Mouse (Mus musculus): Measurements from ENCODE around the gene Sec14l3. TPM values are rescaled to one million over a fixed set of nuclear protein-coding genes. Genes with fewer than 3 reads are reported as not detected.

Gene Sec14l3
- polyA plus RNA-seq, 1 experiment from 2014 or later: not detected

GRCm38 (mm10) chr11:4035116-4035892 is 29.3 kb upstream of the Sec14l3 start:
- WGBS: 59% methylated on average over 18 of the region's 18 CpGs
- H3K4me1 ChIP-seq: peaks cover 12% of the 10 kb centered on the region
- no peaks in the 10 kb centered on the region for H3K9me3 ChIP-seq
- peaks cover 29% of the 10 kb centered on the region for H3K27me3 ChIP-seq (replicated peaks)
- no peak overlapping the region for H3K4me2 ChIP-seq
- H3K9ac ChIP-seq: no peak overlapping the region
- H3K27ac ChIP-seq (replicated peaks): no peak overlapping the region
- no peaks in the 10 kb centered on the region for H3K36me3 ChIP-seq
- no peak for ATAC-seq (ENCODE audit: extremely low read depth, insufficient number of reproducible peaks, low FRiP score, low TSS enrichment)
- H3K4me3 ChIP-seq: no peak overlapping the region

- 78% methylated on average over 6 of the region's 6 CpGs for WGBS
Measured at GRCm38 (mm10) chr11:4035916-4036315, 28.7 kb upstream of the Sec14l3 start.

GRCm38 (mm10) chr11:4036365-4037084 is 28.1 kb upstream of the Sec14l3 start:
- Histone ChIP-seq H3K4me2 (no peak overlapping the region), H3K4me3 (no peak overlapping the region), H3K27ac (replicated peaks) (no peak overlapping the region), H3K36me3 (no peaks in the 10 kb centered on the region), H3K9ac (no peak overlapping the region), H3K27me3 (replicated peaks) (peaks cover 21% of the 10 kb centered on the region), H3K9me3 (no peaks in the 10 kb centered on the region), H3K4me1 (peaks cover 11% of the 10 kb centered on the region)
- WGBS: 59% methylated on average over 9 of the region's 9 CpGs
- no peak for ATAC-seq (ENCODE audit: extremely low read depth, insufficient number of reproducible peaks, low FRiP score, low TSS enrichment)

More at GRCm38 (mm10) chr11:4035916-4036315, 28.7 kb upstream of the Sec14l3 start:
- Histone ChIP-seq H3K4me1 (peaks cover 12% of the 10 kb centered on the region), H3K27me3 (replicated peaks) (peaks cover 27% of the 10 kb centered on the region), H3K9ac (no peak overlapping the region), H3K9me3 (no peaks in the 10 kb centered on the region), H3K27ac (replicated peaks) (no peak overlapping the region), H3K36me3 (no peaks in the 10 kb centered on the region), H3K4me3 (no peak overlapping the region), H3K4me2 (no peak overlapping the region)
- ATAC-seq (ENCODE audit: extremely low read depth, insufficient number of reproducible peaks, low FRiP score, low TSS enrichment): no peak

GRCm38 (mm10) chr11:4039951-4040350 is 24.7 kb upstream of the Sec14l3 start:
- Histone ChIP-seq H3K9ac (no peak overlapping the region), H3K4me3 (no peak overlapping the region), H3K4me1 (peaks cover 8% of the 10 kb centered on the region; the same call in 1 of the 2 replicates), H3K9me3 (no peaks in the 10 kb centered on the region), H3K4me2 (no peak overlapping the region), H3K27me3 (replicated peaks) (0 out of 2 replicates have a peak, but pooled peaks cover 2% of the 10 kb centered on the region), H3K27ac (replicated peaks) (no peak overlapping the region), H3K36me3 (no peaks in the 10 kb centered on the region)
- 84% methylated on average over 4 of the region's 4 CpGs for WGBS
- no peak for ATAC-seq (ENCODE audit: extremely low read depth, insufficient number of reproducible peaks, low FRiP score, low TSS enrichment)

- Histone ChIP-seq H3K9ac (no peak overlapping the region), H3K36me3 (no peaks in the 10 kb centered on the region), H3K27me3 (replicated peaks) (0 out of 2 replicates have a peak, but pooled peaks cover 2% of the 10 kb centered on the region), H3K4me3 (no peak overlapping the region), H3K9me3 (no peaks in the 10 kb centered on the region), H3K27ac (replicated peaks) (no peak overlapping the region), H3K4me1 (no peaks in the 10 kb centered on the region), H3K4me2 (no peak overlapping the region)
- WGBS: 72% methylated on average over 6 of the region's 6 CpGs
- no peak for ATAC-seq (ENCODE audit: extremely low read depth, insufficient number of reproducible peaks, low FRiP score, low TSS enrichment)
Measured at GRCm38 (mm10) chr11:4041123-4041625, 23.5 kb upstream of the Sec14l3 start.

GRCm38 (mm10) chr11:4043081-4043480 is 21.6 kb upstream of the Sec14l3 start:
- H3K9ac ChIP-seq: no peak overlapping the region
- H3K9me3 ChIP-seq: no peaks in the 10 kb centered on the region
- no peak overlapping the region for H3K4me2 ChIP-seq
- ATAC-seq (ENCODE audit: extremely low read depth, insufficient number of reproducible peaks, low FRiP score, low TSS enrichment): no peak
- H3K4me3 ChIP-seq: no peak overlapping the region
- H3K27ac ChIP-seq (replicated peaks): no peak overlapping the region
- 0 out of 2 replicates have a peak, but pooled peaks cover 2% of the 10 kb centered on the region for H3K27me3 ChIP-seq (replicated peaks)
- H3K4me1 ChIP-seq: no peaks in the 10 kb centered on the region
- WGBS: 87% methylated on average over 7 of the region's 7 CpGs
- H3K36me3 ChIP-seq: no peaks in the 10 kb centered on the region

- no peak overlapping the region for H3K4me2 ChIP-seq
- H3K9me3 ChIP-seq: no peaks in the 10 kb centered on the region; the same call in 1 of the 2 replicates
- no peak overlapping the region for H3K27ac ChIP-seq (replicated peaks)
- no peak overlapping the region for H3K4me3 ChIP-seq
- ATAC-seq (ENCODE audit: extremely low read depth, insufficient number of reproducible peaks, low FRiP score, low TSS enrichment): no peak
- no peak overlapping the region for H3K9ac ChIP-seq
- 59% methylated on average over 5 of the region's 5 CpGs for WGBS
- H3K27me3 ChIP-seq (replicated peaks): no peaks in the 10 kb centered on the region
- no peaks in the 10 kb centered on the region for H3K4me1 ChIP-seq
- H3K36me3 ChIP-seq: no peaks in the 10 kb centered on the region
Measured at GRCm38 (mm10) chr11:4046526-4046925, 18.1 kb upstream of the Sec14l3 start.

- H3K4me3 ChIP-seq: no peak overlapping the region
- H3K4me2 ChIP-seq: no peak overlapping the region
- H3K4me1 ChIP-seq: no peaks in the 10 kb centered on the region
- no peaks in the 10 kb centered on the region for H3K27me3 ChIP-seq (replicated peaks)
- no peaks in the 10 kb centered on the region for H3K36me3 ChIP-seq
- H3K27ac ChIP-seq (replicated peaks): no peak overlapping the region
- ATAC-seq (ENCODE audit: extremely low read depth, insufficient number of reproducible peaks, low FRiP score, low TSS enrichment): no peak
- WGBS: 82% methylated on average over 2 of the region's 2 CpGs
- H3K9me3 ChIP-seq: no peaks in the 10 kb centered on the region; the same call in 1 of the 2 replicates
- H3K9ac ChIP-seq: no peak overlapping the region
Measured at GRCm38 (mm10) chr11:4047766-4048165, 16.9 kb upstream of the Sec14l3 start.

- Histone ChIP-seq H3K9me3 (no peaks in the 10 kb centered on the region; the same call in 1 of the 2 replicates), H3K36me3 (no peaks in the 10 kb centered on the region), H3K27ac (replicated peaks) (no peak overlapping the region), H3K4me1 (no peaks in the 10 kb centered on the region), H3K9ac (no peak overlapping the region), H3K27me3 (replicated peaks) (no peaks in the 10 kb centered on the region), H3K4me3 (no peak overlapping the region), H3K4me2 (no peak overlapping the region)
- 84% methylated on average over 6 of the region's 6 CpGs for WGBS
- ATAC-seq (ENCODE audit: extremely low read depth, insufficient number of reproducible peaks, low FRiP score, low TSS enrichment): no peak
Measured at GRCm38 (mm10) chr11:4048438-4048837, 16.2 kb upstream of the Sec14l3 start.

GRCm38 (mm10) chr11:4053586-4053985 is 11.1 kb upstream of the Sec14l3 start:
- no peaks in the 10 kb centered on the region; the same call in 1 of the 2 replicates for H3K9me3 ChIP-seq
- no peak for ATAC-seq (ENCODE audit: extremely low read depth, insufficient number of reproducible peaks, low FRiP score, low TSS enrichment)
- 23% methylated on average over 5 of the region's 5 CpGs for WGBS

GRCm38 (mm10) chr11:4060866-4061575 is 3.6 kb upstream of the Sec14l3 start:
- no peak overlapping the region for H3K4me3 ChIP-seq
- WGBS: 71% methylated on average over 5 of the region's 5 CpGs
- no peak overlapping the region for H3K4me2 ChIP-seq
- H3K9me3 ChIP-seq: no peaks in the 10 kb centered on the region
- H3K4me1 ChIP-seq: no peaks in the 10 kb centered on the region
- no peak for ATAC-seq (ENCODE audit: extremely low read depth, insufficient number of reproducible peaks, low FRiP score, low TSS enrichment)
- H3K27ac ChIP-seq (replicated peaks): no peak overlapping the region
- H3K27me3 ChIP-seq (replicated peaks): peaks cover 23% of the 10 kb centered on the region
- no peak overlapping the region for H3K9ac ChIP-seq
- H3K36me3 ChIP-seq: no peaks in the 10 kb centered on the region

More at GRCm38 (mm10) chr11:4053586-4053985, 11.1 kb upstream of the Sec14l3 start:
- H3K4me1 ChIP-seq: no peaks in the 10 kb centered on the region
- no peak overlapping the region for H3K27ac ChIP-seq (replicated peaks)
- H3K4me2 ChIP-seq: no peak overlapping the region
- no peaks in the 10 kb centered on the region; the same call in 1 of the 2 replicates for H3K27me3 ChIP-seq (replicated peaks)
- no peaks in the 10 kb centered on the region for H3K36me3 ChIP-seq
- no peak overlapping the region for H3K9ac ChIP-seq
- no peak overlapping the region for H3K4me3 ChIP-seq
